Mouse (Mus musculus) heart, postnatal 4 days (tissue): ENCODE results near the gene Hand1. TPM values are rescaled to one million over a fixed set of nuclear protein-coding genes. Genes with fewer than 3 reads are reported as not detected.
A peak's percentile ranks its signal among the peaks of the same experiment; 100 is the strongest.
"Not testable (repeated sequence)": the region's sequence is repeated elsewhere in the genome, so short reads cannot be mapped to it uniquely, and the experiment has no call there.

Experiments
- DNase-seq: peaks from one replicate; pipeline ENCODE4 v3.0.0; 2021
- total RNA-seq, 2 experiments: library from RNA; stranded (reverse); gene quantifications; 2 replicates each; pipeline ENCODE4 v1.2.3; 2021

Gene Hand1
- total RNA-seq = under 1 TPM; 0.74 to 0.81 TPM

GRCm38 (mm10) chr11:57832552-57833201 is at the start of gene Hand1:
TSS of gene Hand1 (minus strand) at chr11:57832818.
- no peak for DNase-seq

DNA sequence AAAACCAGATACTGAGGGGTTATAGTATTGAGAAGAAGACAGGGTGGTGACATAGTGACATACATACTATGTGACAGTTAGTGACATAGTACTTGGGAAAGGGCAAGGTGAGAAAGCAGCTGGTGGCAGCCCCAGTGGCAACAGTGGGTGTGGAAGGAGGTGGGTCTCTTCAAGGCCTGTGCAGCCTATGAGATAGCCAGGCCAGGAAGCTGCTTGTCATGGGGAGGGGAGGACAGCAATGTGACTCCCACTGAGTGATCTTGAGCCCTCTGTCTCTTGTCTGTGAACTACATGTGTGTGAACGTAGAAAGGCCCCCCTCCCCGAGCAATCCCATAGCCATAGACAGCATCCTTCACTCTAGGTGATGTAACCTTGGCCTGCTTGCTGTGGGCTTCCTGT is 43.5 kb upstream of the Hand1 start:
- no peak for DNase-seq

DNA sequence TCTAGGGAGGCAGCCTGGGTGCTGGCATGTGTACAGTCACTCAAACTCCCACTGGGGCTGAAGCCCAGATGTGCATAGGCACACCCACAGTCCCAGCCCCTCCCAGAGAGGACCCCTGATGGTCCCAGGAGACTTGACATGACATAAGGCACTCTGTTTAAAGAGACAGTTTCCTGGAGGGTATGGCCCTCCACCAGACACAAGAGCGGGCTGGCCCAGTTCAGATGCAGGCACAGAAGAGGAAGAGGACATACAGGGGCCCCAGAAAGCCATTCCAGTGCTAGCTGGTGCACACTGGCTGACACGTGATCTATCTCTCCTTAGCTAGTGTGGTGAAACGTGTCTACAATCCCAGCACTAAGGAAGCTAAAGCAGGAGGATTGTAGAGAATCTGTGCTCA is 40.4 kb upstream of the Hand1 start:
- no peak for DNase-seq

DNA sequence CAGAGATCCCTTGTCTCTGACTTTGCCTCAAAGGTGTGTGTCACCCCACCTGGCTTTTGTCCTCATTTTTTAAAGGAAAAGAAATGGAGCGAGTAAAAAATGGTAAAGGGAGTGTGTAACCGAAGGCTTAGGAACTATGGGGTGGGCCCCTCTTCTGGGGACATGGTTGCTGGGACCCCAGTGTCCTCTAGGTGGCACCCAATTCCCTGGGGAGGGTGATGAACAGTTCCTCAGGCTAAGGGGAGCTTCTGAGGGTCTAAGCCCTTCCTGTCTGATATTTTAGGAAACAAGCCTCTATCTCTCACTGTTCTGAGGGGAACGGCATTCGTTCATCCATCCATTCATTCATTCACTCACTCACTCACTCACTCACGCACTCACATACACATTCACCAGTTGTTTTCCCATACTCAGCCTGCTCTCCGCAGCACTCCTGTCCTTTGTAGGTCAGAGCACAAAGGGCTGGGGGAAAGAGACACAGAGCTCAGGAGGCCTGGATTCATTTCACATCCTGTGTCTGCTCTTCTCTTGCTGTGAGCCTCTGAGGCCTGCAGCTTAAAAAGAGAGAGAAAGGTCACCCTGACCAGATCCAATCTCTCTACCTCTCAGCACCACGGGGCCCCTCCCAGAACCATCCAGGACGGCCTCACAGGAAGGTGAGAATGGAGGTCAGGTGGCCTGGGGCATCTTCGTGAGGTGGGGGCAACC is 36.3 kb upstream of the Hand1 start:
- peak; percentile 43 for DNase-seq

GRCm38 (mm10) chr11:57866466-57866865 is 33.8 kb upstream of the Hand1 start:
- DNase-seq = no peak

DNA sequence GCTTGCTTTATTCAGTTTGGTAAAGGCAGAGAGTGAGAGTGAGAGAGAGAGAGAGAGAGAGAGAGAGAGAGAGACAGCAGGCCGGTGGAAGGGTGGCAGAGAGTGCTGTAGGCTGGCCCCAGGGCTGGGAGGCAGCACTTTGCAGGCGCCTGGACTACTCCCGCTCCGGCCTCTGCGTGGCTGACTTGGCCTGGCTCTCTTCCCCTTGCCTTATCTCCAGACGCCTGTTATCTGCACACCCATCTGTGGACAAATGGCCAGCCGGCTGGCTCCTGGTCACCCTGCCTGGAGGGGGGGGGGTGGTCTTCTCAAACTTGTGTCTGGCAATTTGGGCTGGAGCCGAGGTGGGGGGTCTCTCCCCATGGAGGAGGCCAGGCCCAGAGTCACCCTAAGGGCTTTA is 32.0 kb upstream of the Hand1 start:
- DNase-seq = no peak

GRCm38 (mm10) chr11:57862088-57862487 is 29.5 kb upstream of the Hand1 start:
- no peak for DNase-seq

GRCm38 (mm10) chr11:57857709-57858108 is 25.1 kb upstream of the Hand1 start:
- no peak for DNase-seq

- DNase-seq = no peak
These were observed 21.0 kb upstream of the Hand1 start for GRCm38 (mm10) chr11:57853571-57853970.

- peak; percentile 10 for DNase-seq
These were observed 18.3 kb upstream of the Hand1 start for GRCm38 (mm10) chr11:57850931-57851330.

DNA sequence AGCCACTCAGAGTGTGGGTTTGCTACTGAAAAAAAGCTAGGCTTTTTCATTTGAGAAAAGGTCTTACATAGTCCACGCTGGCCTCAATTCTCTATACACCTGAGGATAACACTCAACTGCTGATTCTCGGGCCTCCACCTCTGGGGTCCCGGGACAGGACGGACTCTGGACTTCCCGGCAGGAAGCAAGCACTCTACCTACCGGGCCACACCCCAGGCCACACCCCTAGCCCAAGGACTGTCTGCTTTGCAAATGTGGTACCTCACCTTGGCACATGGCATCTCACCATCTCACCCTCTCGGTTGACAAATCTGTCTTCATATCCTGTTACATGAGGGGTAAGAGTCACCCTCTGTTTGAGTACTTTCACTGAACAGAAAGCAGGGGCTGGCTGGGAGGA is 17.7 kb upstream of the Hand1 start:
- DNase-seq = no peak

DNA sequence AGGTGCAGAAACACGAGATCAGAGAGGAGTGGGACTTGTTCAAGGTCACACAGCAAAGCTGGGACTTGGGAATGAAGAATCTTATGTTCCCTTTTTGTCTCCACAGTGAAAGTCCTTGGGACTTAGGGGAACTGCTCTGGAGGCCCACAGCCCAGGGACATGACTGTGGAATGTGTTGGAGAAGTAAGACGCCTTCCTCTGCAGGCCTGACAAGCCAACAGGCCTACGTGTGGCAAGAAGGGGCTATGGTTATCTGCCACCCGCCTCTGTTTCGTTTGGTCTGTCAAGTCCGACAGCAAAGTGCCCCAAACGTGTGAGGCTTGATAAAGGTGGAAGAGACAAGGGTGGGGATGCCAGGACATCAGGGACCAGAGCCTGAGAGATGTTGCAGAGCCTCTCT is 14.8 kb upstream of the Hand1 start:
- DNase-seq = no peak

DNA sequence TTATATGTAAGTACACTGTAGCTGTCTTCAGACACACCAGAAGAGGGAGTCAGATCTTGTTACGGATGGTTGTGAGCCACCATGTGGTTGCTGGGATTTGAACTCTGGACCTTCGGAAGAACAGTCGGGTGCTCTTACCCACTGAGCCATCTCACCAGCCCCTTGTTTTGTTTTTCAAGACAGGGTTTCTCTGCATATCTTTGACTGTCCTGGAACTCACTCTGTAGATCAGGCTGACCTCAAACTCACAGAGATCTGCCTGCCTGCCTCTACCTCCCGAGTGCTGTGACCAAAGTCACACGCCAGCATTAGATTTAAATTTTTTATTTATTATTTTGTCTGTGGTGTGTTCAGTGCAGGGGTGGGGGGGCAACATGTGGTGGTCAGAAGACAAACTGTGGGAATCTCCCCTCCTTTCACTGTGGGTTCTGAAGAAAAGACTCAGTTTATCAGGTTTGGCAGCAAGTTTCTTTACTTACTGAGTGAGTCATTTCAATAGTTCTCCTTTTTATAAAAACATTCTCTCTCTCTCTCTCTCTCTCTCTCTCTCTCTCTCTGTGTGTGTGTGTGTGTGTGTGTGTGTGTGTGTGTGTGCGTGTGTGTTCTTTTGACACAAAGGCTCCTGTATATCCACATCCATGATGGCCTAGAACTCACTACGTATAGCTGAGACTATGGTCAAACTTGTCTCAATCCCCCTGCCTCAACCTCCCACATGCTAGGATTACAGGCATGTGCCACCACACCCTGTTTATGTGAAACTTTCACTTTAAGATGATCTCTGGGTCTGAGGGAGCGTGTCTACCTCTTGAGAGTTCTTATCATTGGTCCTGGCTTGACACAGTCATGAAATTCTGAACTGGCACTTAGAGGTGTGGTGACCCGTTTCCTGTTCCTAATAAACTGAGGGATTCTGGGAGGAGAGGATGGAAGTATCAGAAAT is 14.1 kb upstream of the Hand1 start:
- not testable (repeated sequence) for DNase-seq

DNA sequence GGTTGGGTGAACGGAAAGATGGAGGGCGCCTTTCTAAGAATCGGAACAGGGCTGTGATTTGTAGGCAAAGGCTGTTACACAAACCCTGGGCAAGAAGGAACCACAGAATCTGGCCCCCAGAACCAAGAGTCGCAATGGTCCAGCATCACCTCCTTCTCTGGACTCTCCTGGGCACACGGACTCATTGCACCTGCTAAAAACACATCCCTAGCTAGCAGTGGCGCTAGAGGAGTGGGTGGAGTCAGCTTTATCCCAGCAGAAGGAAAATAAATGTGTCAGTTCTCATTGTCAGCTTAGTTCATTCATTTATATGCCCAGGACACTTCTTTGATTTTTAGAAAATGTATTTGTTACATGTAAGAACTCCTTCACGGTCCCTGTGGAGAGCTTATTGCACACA is 8.8 kb upstream of the Hand1 start:
- DNase-seq = no peak

DNA sequence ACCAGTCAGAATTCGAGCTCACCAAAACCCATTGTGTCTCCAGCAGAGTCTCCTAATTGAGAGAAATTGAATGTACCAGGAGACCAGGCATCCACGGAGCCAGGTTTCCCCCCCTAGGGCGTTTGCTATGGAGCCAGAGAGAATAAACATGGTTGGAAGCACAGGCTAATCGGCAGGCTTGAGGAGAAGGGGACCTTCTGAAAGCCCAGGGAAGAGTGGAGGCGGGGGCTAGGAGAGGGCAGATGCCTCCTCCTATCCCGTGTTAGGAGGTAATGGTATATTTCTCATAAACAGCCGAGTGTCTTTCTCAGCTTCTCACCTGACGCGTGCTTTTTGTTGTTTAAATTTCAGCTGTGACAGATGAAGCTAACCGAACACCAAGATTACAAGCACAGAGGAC is 8.4 kb upstream of the Hand1 start:
- DNase-seq = no peak

GRCm38 (mm10) chr11:57837861-57838680 is 5.5 kb upstream of the Hand1 start:
- no peak for DNase-seq

- DNase-seq = no peak
These were observed 4.5 kb upstream of the Hand1 start for GRCm38 (mm10) chr11:57836872-57837680.

- DNase-seq = no peak
These were observed 3.8 kb upstream of the Hand1 start for GRCm38 (mm10) chr11:57836401-57836800.

DNA sequence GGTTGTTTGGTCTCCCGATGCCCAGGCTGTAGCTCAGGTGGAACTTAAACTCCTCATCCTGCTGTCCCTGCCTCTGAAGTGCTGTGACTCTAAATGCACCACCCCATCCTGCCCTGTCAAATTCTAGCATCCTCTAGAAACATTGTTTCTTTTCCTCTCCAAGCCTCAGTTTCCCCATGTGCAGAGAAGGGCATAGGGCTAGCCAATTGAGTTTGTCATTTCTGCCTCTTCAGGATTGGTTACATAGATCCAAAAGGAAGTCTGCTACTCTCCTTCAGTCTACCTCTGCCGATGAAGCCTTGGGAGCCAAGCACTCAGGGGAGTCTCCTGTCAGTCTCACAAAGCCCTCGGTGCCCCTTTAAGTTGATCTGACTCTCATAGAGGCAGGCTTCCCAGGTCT is 3.3 kb upstream of the Hand1 start:
- DNase-seq = no peak

DNA sequence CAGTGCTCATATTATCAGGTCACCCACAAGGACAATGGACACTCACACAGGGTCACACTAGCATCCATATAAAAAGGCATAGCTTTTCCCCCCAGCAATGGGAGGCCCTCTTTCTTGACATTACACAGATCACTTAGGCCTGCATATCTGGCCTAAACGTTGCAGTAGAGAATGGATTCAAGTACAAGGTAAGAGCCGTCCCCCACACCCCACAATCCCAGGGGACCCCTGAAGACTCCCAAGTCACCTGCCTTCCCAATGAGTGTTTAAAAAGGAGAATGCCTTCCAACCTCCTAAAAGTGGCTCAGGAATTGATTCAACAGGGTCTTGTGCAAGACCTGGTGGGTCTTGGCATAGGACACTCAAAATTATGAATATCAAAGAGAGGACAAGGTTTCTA is 2.7 kb upstream of the Hand1 start:
- no peak for DNase-seq

GRCm38 (mm10) chr11:57834031-57834430 is 1.4 kb upstream of the Hand1 start:
- DNase-seq = no peak
